Mouse (Mus musculus) hindbrain, embryonic 11.5 days (tissue): ENCODE results near the gene Snrpa. TPM values are rescaled to one million over a fixed set of nuclear protein-coding genes. Genes with fewer than 3 reads are reported as not detected.

Experiments used
- ATAC-seq: fragments of 200-750 bp; cut with Nextera tagmentation; 2 replicates; pipeline ENCODE4 v1.8.0; 2017; ENCODE audit warnings: mild to moderate bottlenecking, moderate TSS enrichment, moderate library complexity; ENCODE audit not compliant: low FRiP score
- DNase-seq: peaks from one replicate; pipeline ENCODE4 v3.0.0-alpha.2; 2015; ENCODE audit warnings: low spot score
- H3K27ac ChIP-seq: fragments of 300-500 bp; sonication (generic); 2 replicates; pipeline ENCODE4 v1.5.1; 2014; ENCODE audit warnings: mild to moderate bottlenecking, low read depth, low read length
- H3K27me3 ChIP-seq: fragments of 300-500 bp; sonication (generic); 2 replicates; pipeline ENCODE4 v1.6.1; 2014; ENCODE audit warnings: mild to moderate bottlenecking, low read length, moderate library complexity, mixed read lengths; ENCODE audit not compliant: control insufficient read depth, insufficient read depth
- H3K36me3 ChIP-seq: fragments of 300-500 bp; sonication (generic); 2 replicates; pipeline ENCODE4 v1.6.1; 2014; ENCODE audit warnings: mild to moderate bottlenecking, low read length, moderate library complexity, mixed read lengths; ENCODE audit not compliant: control insufficient read depth, insufficient read depth
- H3K4me1 ChIP-seq: fragments of 300-500 bp; sonication (generic); replicated peaks from 2 replicates; pipeline ENCODE4 v1.6.1; 2014; ENCODE audit warnings: low read length, mixed read lengths; ENCODE audit not compliant: control insufficient read depth, insufficient read depth
- H3K4me2 ChIP-seq: fragments of 300-500 bp; sonication (generic); replicated peaks from 2 replicates; pipeline ENCODE4 v1.6.1; 2014; ENCODE audit warnings: mild to moderate bottlenecking, low read depth, low read length
- H3K4me3 ChIP-seq: fragments of 300-500 bp; sonication (generic); 2 replicates; pipeline ENCODE4 v1.5.1; 2014; ENCODE audit warnings: low read depth, low read length
- H3K9ac ChIP-seq: fragments of 300-500 bp; sonication (generic); 2 replicates; pipeline ENCODE4 v1.6.1; 2014; ENCODE audit warnings: low read depth, low read length
- H3K9me3 ChIP-seq: fragments of 300-500 bp; sonication (generic); 2 replicates; pipeline ENCODE4 v1.6.1; 2016; ENCODE audit warnings: low read length; ENCODE audit not compliant: control insufficient read depth
- WGBS: fragments of 180-500 bp; shearing (Covaris S2); extraction: QIAGEN DNeasy Blood & Tissue Kit; methylation state at CpG from one replicate; pipeline ENCODE4 v1.1.7; 2014; 5-methylcytosine and 5-hydroxymethylcytosine counted together
- polyA plus RNA-seq: library from polyadenylated mRNA; unstranded; fragments of >200 nt; fragmentation: Nextera tagmentation; extraction: Ambion mirVana; gene quantifications from 2 replicates; pipeline ENCODE4 v1.2.1, GENCODE M21; 2014

The Snrpa gene
- polyA plus RNA-seq, 1 experiment from 2014 or later = 349 TPM

DNA sequence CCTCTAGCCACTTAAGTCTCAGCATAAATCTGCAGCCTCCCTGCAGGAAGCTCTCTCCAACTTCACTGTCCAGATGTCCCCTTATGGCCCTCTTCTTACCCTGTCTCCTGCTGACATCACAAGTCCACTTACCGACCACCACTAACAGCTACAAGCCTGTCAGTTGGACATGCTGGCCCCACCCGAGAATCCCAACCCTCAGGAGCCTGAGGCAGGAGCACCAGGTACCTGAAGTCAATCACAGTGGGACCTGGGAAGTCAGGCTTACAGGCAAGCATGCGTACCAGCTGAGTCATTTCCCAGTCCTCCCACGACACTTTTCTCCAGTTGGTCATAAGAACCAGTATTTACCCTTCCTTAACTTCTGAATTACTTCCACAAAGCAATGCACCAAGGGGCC lies 2.3 kb downstream of the Snrpa start:
- Histone ChIP-seq H3K4me2 (no peak overlapping the region), H3K4me3 (no peak overlapping the region), H3K9me3 (no peaks in the 10 kb centered on the region), H3K9ac (no peak overlapping the region), H3K27ac (no peak overlapping the region), H3K4me1 (no peaks in the 10 kb centered on the region; the same call in 1 of the 2 replicates), H3K36me3 (peaks cover 41% of the 10 kb centered on the region), H3K27me3 (no peaks in the 10 kb centered on the region)
- no peak for ATAC-seq
- DNase-seq = no peak
- 88% methylated on average over 4 of the region's 4 CpGs for WGBS

GRCm38 (mm10) chr7:27192434-27192833 lies 3.6 kb downstream of the Snrpa start:
- H3K4me2 ChIP-seq = no peak overlapping the region
- no peak overlapping the region for H3K4me3 ChIP-seq
- H3K9me3 ChIP-seq = no peaks in the 10 kb centered on the region
- H3K27ac ChIP-seq = no peak overlapping the region
- peaks cover 49% of the 10 kb centered on the region for H3K36me3 ChIP-seq
- 98% methylated on average over 5 of the region's 5 CpGs for WGBS
- ATAC-seq (no peak), DNase-seq (no peak)
- no peaks in the 10 kb centered on the region; the same call in 1 of the 2 replicates for H3K4me1 ChIP-seq
- H3K27me3 ChIP-seq = no peaks in the 10 kb centered on the region
- no peak overlapping the region for H3K9ac ChIP-seq

DNA sequence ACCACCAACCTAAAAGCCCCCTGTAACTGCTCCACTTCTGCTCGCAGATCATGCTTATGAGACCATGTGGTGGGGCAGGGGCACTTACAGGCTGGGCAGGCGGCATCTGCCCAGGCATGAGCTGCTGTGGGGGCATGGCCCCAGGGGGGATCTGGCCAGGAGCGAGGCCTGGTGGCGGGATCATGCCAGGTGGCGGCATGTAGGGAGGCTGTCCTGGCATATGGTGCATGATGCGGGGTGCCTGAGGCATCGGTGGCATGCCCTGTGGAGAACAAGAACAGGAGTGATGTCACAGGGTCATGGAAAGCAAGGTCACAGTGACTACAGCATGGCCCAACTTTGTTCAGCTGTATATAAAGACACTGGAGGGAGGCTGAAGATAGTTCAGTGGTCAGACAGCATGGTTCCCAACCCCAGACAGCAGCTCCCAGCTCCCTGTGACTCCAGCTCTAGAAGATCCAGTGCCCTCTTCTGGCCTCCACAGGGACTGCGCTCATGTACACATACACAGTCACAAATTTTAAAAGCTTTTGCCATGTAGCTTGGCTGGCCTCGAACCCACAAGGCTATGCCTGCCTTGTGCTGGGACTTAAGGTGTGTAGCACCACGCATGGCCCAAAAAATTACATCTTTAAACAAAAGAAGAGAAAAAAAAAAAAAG lies 6.7 kb downstream of the Snrpa start:
- H3K27me3 ChIP-seq = no peaks in the 10 kb centered on the region
- 93% methylated on average over 10 of the region's 10 CpGs for WGBS

DNA sequence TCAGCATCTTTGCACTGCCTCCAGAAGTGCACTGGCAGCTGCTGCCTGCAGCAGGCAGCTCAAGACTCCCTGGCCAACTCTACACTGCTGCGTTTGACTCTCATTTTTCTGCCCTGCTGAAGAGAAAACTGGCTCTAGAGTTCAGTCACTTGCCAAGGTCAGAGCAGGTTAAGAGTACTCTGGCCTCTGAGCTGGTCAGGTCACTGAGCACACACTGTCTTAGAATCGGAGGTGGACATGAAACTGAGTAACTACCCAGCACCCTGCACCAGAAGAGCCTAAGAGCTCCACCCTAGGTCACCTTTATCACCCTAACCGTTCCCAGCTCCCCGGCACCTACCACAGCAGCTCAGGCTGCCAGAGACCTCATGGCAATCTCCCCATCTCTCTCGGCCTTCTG lies 10.1 kb downstream of the Snrpa start:
- no peaks in the 10 kb centered on the region for H3K4me1 ChIP-seq
- 95% methylated on average over 5 of the region's 5 CpGs for whole genome bisulfite sequencing
- no peak overlapping the region for H3K4me3 ChIP-seq
- H3K27me3 ChIP-seq = no peaks in the 10 kb centered on the region
- DNase-seq (no peak), ATAC-seq (no peak)
- no peak overlapping the region for H3K9ac ChIP-seq
- H3K27ac ChIP-seq = no peak overlapping the region
- H3K4me2 ChIP-seq = no peak overlapping the region
- H3K9me3 ChIP-seq = no peaks in the 10 kb centered on the region
- peaks cover 56% of the 10 kb centered on the region for H3K36me3 ChIP-seq

More for the DNA sequence above, 6.7 kb downstream of the Snrpa start:
- Histone ChIP-seq H3K9me3 (no peaks in the 10 kb centered on the region), H3K4me1 (no peaks in the 10 kb centered on the region; the same call in 1 of the 2 replicates), H3K27ac (no peak overlapping the region), H3K9ac (no peak overlapping the region), H3K4me3 (no peak overlapping the region), H3K4me2 (no peak overlapping the region), H3K36me3 (peaks cover 68% of the 10 kb centered on the region)
- ATAC-seq (peak; percentile 38; the same call in 1 of the 2 replicates), DNase-seq (peak; percentile 26)

- Histone ChIP-seq H3K4me2 (no peak overlapping the region), H3K36me3 (peaks cover 46% of the 10 kb centered on the region), H3K9me3 (no peaks in the 10 kb centered on the region), H3K4me3 (no peak overlapping the region), H3K27me3 (no peaks in the 10 kb centered on the region), H3K9ac (no peak overlapping the region), H3K4me1 (no peaks in the 10 kb centered on the region), H3K27ac (no peak overlapping the region)
- no peak for ATAC-seq
- WGBS = 80% methylated on average over 3 of the region's 3 CpGs
- peak; percentile 67 for DNase-seq
Observed at GRCm38 (mm10) chr7:27184964-27185363, 11.1 kb downstream of the Snrpa start.

- H3K9me3 ChIP-seq = no peaks in the 10 kb centered on the region
- no peak overlapping the region for H3K4me3 ChIP-seq
- H3K9ac ChIP-seq = no peak overlapping the region
- no peak overlapping the region for H3K27ac ChIP-seq
- peaks cover 4% of the 10 kb centered on the region; the same call in 1 of the 2 replicates for H3K4me1 ChIP-seq
- DNase-seq = no peak
- no peak overlapping the region for H3K4me2 ChIP-seq
- no peak for ATAC-seq
- peaks cover 26% of the 10 kb centered on the region for H3K36me3 ChIP-seq
- WGBS = 89% methylated on average over 1 of the region's 1 CpGs
- no peaks in the 10 kb centered on the region for H3K27me3 ChIP-seq
Observed at GRCm38 (mm10) chr7:27182498-27182897, 13.6 kb downstream of the Snrpa start.

GRCm38 (mm10) chr7:27180837-27181695 lies 15.0 kb downstream of the Snrpa start, which contains the start of the genes Gm21983 and Mia:
Gene Gm21983, minus strand, starts transcription at chr7:27181086.
Gene Mia, minus strand, starts transcription at chr7:27181157.
- Histone ChIP-seq H3K36me3 (peaks cover 16% of the 10 kb centered on the region), H3K9ac (no peak within 1 kb of the TSS), H3K4me1 (peaks cover 4% of the 10 kb centered on the region; the same call in 1 of the 2 replicates), H3K9me3 (no peaks in the 10 kb centered on the region), H3K4me2 (no peak within 1 kb of the TSS), H3K27ac (no peak within 1 kb of the TSS), H3K27me3 (no peaks in the 10 kb centered on the region), H3K4me3 (no peak within 1 kb of the TSS)
- ATAC-seq (no peak), DNase-seq (no peak)
- WGBS = 81% methylated on average over 14 of the region's 14 CpGs

GRCm38 (mm10) chr7:27180036-27180435 lies 16.0 kb downstream of the Snrpa start:
- H3K9ac ChIP-seq = no peak overlapping the region
- H3K4me3 ChIP-seq = no peak overlapping the region
- peaks cover 8% of the 10 kb centered on the region for H3K36me3 ChIP-seq
- H3K9me3 ChIP-seq = no peaks in the 10 kb centered on the region
- no peak overlapping the region for H3K4me2 ChIP-seq
- peaks cover 4% of the 10 kb centered on the region; the same call in 1 of the 2 replicates for H3K4me1 ChIP-seq
- ATAC-seq (no peak), DNase-seq (no peak)
- H3K27me3 ChIP-seq = no peaks in the 10 kb centered on the region
- H3K27ac ChIP-seq = no peak overlapping the region
- WGBS = 67% methylated on average over 5 of the region's 5 CpGs
